Mouse (Mus musculus): ENCODE results near the gene Cep78.

Gene Cep78

GRCm38 (mm10) chr19:15984449-15985171, at the start of gene Cep78:
Gene Cep78, minus strand, starts transcription at chr19:15984989.
- peak; percentile 95 for DNase-seq

DNA sequence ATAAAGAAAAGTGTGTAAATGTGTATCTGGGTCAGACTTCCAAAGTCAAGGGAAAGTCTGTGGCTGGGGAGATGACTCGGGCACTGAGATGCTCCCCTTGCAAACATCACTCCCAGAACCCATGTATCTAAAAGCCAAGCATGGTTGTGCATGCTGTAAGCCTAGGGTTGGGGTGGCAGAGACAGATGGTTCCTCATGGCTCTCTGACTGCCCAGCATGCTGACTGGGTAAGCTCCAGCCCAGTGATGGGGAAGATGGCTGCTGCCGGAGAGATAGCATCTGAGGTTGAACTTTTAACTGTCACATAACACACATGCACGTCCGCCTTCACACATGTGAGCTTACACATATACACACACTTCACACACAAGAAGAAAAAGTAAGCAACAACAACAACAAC, 46.5 kb upstream of the Cep78 start:
- no peak for DNase-seq

- DNase-seq, result peak; percentile 56
Measured at GRCm38 (mm10) chr19:16029253-16029771, 44.5 kb upstream of the Cep78 start.

- DNase-seq, result no peak
Measured at GRCm38 (mm10) chr19:16028746-16029252, 44.0 kb upstream of the Cep78 start.

GRCm38 (mm10) chr19:16027876-16028670, 43.3 kb upstream of the Cep78 start:
- no peak for DNase-seq

GRCm38 (mm10) chr19:16026276-16026675, 41.5 kb upstream of the Cep78 start:
- no peak for DNase-seq

DNA sequence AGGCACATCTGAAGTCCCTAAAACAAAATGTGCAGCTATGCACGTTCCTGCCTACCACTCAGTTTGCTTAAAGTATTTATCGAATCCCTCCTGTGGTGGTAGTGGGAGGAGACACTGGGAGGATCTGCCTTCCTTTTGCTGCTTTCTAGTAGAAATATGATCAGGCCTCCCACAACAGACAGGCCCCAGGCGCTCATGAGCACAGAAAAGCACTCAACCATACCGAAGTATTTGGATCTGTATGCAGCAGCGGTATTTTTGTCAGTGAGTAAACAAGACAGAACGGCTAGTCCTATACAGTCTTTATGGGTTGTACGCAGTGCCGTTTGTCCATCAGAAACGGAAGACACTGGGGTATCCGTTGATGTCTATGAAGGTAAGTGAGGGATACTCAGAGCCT, 37.4 kb upstream of the Cep78 start:
- DNase-seq, result peak; percentile 22

DNA sequence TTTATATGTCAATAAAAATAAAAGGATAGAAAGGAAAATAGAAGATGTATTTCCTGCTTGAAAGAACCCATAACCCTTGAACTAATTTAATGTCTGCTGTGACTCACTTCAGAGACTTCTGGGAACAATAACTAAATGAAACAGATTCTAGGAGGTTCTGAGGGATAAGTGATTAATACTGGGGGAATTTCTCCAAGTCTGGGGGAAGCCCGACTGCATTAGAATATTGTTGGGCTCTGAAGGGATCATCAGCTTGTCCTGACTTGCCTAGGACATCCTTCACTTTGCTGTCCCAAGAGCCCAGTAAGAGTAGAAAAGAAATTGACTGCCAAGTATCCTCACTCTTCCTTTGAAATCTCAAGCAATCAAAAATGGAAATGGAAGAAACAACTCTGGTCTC, 31.4 kb upstream of the Cep78 start:
- DNase-seq, result no peak

DNA sequence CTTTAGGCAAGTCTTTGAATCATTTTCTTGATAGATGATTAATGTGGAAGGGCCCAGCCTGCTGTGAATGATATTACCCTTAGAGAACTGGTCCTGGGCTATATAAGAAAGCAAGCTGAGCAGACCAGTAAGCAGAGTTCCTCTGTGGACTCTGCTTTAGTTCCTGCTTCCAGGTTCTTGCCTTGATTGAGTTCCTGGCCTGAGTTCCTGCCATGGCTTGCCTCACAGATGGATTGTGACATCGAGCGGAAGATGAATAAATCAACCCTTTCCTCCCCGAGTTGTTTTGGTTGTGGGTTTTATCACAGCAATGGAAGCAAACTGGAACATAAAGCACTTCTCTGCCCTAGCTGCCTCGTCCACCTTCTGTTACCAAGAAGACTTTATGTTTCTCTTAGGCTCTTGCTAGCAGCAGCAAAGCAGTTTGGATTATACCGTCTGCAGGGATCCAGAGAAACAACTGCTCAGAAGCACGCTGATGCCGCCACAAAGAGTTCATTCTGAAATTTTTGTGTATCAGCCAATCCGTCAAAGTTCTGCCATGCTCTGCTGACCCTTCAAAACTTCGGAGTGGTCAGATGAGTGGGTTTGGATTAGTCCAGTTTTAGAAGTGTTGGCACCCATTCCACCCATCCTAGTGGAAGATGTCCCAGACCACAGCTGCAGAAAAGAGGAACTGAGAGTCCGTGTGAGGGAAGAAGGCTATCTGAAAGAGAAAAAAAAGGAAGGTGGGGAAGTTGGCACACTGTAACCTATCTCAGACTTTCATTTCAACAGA, 30.6 kb upstream of the Cep78 start:
- DNase-seq, result no peak

- DNase-seq, result no peak
Measured at GRCm38 (mm10) chr19:16009746-16010337, 25.1 kb upstream of the Cep78 start.

GRCm38 (mm10) chr19:16009111-16009510, 24.3 kb upstream of the Cep78 start:
- no peak for DNase-seq

- DNase-seq, result no peak
Measured at GRCm38 (mm10) chr19:16007131-16007530, 22.3 kb upstream of the Cep78 start.

DNA sequence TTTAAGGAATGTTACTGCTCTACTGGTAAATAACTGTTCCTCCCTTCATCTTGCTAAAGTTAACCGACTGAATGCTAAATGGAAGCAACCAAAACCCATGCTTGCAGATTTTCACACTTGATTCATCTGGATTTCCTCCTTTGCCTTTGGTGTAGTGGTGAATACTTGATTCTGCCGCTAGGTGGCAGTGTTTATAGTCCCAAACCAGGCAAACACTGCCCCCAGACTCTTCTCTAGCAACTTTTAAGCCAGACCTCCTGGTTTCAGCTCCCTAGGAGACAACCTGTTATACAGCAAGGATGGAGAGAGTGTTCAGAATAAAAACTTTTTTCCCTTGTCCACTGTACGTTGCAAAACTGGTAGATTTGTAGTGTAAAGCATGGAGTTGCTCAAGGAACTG, 13.4 kb upstream of the Cep78 start:
- peak; percentile 72 for DNase-seq

GRCm38 (mm10) chr19:15996901-15997564, 12.2 kb upstream of the Cep78 start:
- DNase-seq, result no peak

GRCm38 (mm10) chr19:15990102-15990501, 5.3 kb upstream of the Cep78 start:
- no peak for DNase-seq

- no peak for DNase-seq
Measured at GRCm38 (mm10) chr19:15985172-15985713, 454 bp upstream of the Cep78 start.

DNA sequence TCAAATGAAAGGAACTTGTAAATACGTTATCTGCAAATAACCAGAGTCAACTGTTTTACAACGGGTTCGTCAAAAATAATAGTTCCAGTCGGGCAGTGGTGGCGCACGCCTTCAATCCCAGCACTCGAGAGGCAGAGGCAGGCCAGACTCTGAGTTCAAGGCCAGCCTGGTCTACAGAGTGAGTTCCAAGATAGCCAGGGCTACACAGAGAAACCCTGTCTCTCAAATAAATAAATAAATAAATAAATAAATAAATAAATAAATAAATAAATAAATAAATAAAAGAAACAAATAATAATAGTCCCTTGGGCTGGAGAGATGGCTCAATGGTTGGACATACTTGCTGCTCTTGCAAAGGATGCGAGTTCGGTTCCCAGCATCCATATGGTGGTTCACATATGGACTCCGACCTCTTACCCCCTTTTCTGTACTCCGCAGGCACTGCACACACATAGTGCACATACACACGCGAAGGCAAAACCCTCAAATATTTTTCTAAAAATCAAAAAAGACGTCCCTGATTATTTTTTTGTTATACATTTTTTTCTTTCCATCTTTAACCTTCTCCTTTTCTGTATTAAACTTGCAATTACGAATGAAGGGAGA, 947 bp downstream of the Cep78 start:
- DNase-seq, result no peak

DNA sequence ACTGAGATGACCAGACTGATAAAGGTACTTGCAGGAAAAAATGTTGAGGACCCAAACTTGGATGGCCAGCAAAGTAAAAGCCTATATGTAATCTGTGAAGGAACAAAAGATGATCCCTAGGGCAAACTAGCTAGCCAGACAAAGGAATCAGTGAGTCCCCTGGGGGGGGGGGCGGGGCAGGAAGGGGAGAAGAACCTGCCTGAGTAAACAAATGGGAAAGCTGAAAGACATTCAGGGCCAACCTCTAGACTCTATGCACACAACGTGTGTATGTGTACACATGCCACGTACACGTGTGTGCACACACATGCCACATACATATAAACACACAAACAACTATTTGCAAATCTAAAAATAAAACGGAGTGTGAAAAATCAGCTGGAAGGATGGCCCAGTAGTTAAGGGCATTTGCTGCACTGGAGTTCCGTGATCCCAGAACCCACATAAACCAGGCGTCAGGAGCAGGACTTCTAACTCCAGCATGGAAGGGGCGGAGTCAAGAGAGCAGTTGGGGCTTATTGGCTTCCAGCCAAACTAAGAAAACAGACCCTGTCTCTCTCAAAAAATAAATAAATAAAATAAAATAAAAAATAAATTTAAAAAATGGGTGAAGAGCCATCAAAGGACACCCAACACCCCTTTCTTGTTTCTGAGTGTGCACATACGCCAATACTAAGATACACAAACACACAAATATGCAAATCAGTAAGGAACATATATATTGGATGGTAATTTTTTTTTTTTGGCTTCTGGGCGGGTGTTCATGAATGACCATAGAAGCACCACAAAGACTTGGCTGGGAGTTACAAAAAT, 1.7 kb downstream of the Cep78 start:
- DNase-seq, result no peak

DNA sequence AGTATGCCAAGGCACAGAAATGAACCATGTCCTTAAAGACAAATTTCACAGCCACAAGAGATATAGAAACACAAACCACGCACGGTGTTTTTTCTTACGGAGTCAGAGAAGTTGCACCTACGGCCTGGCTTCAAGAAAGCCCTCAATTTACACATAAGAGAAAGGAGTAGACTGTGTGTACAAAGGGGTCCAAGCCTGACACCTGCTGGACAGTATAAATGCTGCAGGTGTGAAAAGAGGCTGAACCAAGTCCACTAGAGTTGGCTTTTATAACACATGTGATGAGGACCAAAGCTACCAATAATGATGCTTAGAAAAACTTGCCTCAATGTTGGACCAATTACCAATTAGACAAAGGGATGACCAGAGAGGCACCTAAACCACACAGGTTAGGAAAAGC, 2.9 kb downstream of the Cep78 start:
- peak; percentile 78 for DNase-seq

DNA sequence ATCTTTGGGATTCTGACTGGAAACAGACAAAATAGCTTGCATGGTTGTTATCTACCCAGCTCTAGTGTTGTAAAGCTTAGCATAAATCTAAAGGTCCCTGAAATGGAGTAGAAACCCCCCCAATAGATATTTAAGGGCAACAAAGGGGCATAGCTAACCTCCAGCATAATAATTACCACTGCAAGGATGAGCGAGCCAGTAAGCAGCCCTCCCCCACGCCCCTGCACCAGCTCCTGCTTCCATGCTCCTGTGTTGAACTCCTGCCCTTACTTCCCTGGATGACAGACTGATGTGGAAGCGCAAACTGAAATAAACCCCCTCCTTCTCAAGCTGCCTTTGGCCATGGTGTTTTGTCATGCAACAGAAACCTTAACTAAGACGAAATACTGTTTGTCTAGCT, 11.4 kb downstream of the Cep78 start:
- DNase-seq, result no peak

All from kidney, postnatal 14 days (tissue).